Mouse (Mus musculus): ENCODE measurements at regions not wholly inside any gene's neighbourhood (a gene's known extent, or its start where the extent isn't known, plus 50 kb on each side); places are given as distances from the start of the nearest gene placed in this dataset.
"Not testable (repeated sequence)": the region's sequence is repeated elsewhere in the genome, so short reads cannot be mapped to it uniquely, and the experiment has no call there.

DNA sequence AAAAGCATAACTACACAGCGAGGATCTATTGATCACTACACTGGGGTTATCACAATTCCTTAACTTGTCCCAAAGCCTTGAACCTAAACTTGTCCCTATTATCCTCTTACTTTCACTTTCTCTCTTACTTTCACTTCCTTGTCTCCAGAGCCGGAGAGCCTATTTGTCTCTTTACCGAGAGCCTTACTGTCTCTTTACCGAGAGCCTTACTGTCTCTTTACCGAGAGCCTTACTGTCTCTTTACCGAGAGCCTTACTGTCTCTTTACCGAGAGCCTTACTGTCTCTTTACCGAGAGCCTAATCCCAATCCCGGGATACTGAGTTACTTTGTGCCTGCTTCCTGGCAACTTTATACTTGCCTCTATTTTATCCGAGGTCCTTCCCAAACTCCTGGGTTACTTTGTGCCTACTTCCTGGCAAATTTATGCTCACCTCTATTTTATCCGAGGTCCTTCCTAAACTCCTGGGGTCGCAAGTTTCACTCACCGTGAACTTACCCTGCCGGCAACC, 335.3 kb upstream of the Ccng1 start:
- not testable (repeated sequence) for H3K4me3 ChIP-seq (replicated peaks; ENCODE audit: extremely low read depth, low read depth, low read length); H3K4me1 ChIP-seq (ENCODE audit: control insufficient read depth, insufficient read depth, low read length)
- DNase-seq, result peak; percentile 8
- 93% methylated on average over 11 of the region's 14 CpGs for WGBS

DNA sequence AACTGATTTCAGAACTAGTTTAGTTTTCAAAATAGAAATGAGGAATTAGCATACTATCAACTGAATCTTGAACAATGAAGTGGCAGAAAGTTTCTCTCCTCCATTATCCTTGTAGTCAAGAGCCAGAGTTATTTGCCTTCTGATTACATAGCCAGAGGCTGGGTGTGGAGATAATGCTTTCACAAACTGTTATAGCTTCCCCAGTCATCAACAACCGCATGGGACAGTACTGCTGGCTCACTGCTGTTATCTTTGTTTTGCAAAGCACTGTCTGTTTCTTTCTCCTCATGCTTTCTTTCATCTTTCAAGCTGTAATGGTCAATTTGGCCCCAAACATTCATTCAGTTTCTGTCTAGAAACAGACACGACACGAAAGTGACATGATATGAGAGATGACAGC, 308.5 kb upstream of the Ccng1 start:
- no peak for DNase-seq
- TF ChIP-seq CTCF (IDR thresholded peaks at IDR 0.05; ENCODE audit: insufficient read depth, low read length) (no peak), POLR2A (IDR thresholded peaks at IDR 0.05; ENCODE audit: borderline replicate concordance, extremely low read depth, low read depth, low read length) (no peak)
- no peaks in the 10 kb centered on the region for H3K4me1 ChIP-seq (ENCODE audit: control insufficient read depth, insufficient read depth, low read length)
- WGBS, result 40% methylated on average over 3 of the region's 3 CpGs
- no peak overlapping the region for H3K4me3 ChIP-seq (replicated peaks; ENCODE audit: extremely low read depth, low read depth, low read length)

DNA sequence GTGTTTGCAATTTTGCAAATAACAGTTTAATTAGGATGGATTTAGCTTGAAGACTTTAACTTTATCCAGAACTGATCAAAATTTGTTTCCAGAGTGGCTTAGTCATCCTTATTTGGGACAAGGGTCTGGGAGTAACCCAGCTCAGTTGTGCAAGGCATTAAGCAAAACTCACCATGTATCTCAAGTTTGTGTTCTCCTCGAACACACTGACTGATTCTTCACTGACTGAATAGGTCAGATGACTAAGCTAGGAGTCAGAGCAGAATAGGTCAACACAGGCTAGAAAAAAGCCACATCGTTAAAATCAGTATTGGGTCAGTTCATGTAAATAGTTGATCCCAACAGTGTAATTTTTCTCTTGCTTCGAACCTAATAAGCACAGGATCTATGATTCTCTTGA, 302.7 kb upstream of the Ccng1 start:
- no peak for DNase-seq
- TF ChIP-seq POLR2A (IDR thresholded peaks at IDR 0.05; ENCODE audit: borderline replicate concordance, extremely low read depth, low read depth, low read length), result no peak
- H3K4me1 ChIP-seq (ENCODE audit: control insufficient read depth, insufficient read depth, low read length), result no peaks in the 10 kb centered on the region
- no peak overlapping the region for H3K4me3 ChIP-seq (replicated peaks; ENCODE audit: extremely low read depth, low read depth, low read length)
- WGBS, result 57% methylated on average over 3 of the region's 3 CpGs

- WGBS, result 62% methylated on average over 2 of the region's 2 CpGs
Observed at GRCm38 (mm10) chr11:41030018-41030417, 274.9 kb upstream of the Ccng1 start.

DNA sequence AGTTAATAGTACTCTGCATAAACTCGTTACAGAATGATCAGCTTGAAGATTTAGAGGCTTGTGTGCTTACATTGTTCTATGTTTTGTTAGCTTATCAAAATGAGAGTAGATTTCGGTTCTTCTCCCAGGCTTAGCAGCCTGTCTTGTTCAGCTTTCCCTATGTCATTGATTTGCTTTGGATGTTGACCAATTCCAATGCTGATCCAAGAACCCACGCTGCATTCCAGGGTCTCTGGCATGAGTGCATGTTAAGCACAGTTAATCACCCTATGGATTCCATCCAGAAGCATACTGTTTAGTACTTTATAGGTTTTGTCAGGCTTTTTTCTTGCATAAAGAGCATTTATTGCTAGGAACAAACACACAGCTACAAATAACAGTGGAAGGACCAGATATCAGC, 255.0 kb upstream of the Ccng1 start:
- TF ChIP-seq POLR2A (IDR thresholded peaks at IDR 0.05; ENCODE audit: borderline replicate concordance, extremely low read depth, low read depth, low read length), result no peak
- TF ChIP-seq CTCF (IDR thresholded peaks at IDR 0.05; ENCODE audit: insufficient read depth, low read length), result no peak
- DNase-seq, result no peak
- H3K4me3 ChIP-seq (replicated peaks; ENCODE audit: extremely low read depth, low read depth, low read length), result no peak overlapping the region
- no peaks in the 10 kb centered on the region for H3K4me1 ChIP-seq (ENCODE audit: control insufficient read depth, insufficient read depth, low read length)
- 44% methylated on average over 3 of the region's 3 CpGs for WGBS

More at GRCm38 (mm10) chr11:41030018-41030417, 274.9 kb upstream of the Ccng1 start:
- Histone ChIP-seq H3K4me3 (replicated peaks; ENCODE audit: extremely low read depth, low read depth, low read length) (no peak overlapping the region), H3K4me1 (ENCODE audit: control insufficient read depth, insufficient read depth, low read length) (no peaks in the 10 kb centered on the region)
- TF ChIP-seq POLR2A (IDR thresholded peaks at IDR 0.05; ENCODE audit: borderline replicate concordance, extremely low read depth, low read depth, low read length) (no peak), CTCF (IDR thresholded peaks at IDR 0.05; ENCODE audit: insufficient read depth, low read length) (no peak)
- DNase-seq, result no peak

GRCm38 (mm10) chr11:40972806-40973205, 217.7 kb upstream of the Ccng1 start:
- TF ChIP-seq POLR2A (IDR thresholded peaks at IDR 0.05; ENCODE audit: borderline replicate concordance, extremely low read depth, low read depth, low read length) (no peak), CTCF (IDR thresholded peaks at IDR 0.05; ENCODE audit: insufficient read depth, low read length) (no peak)
- Histone ChIP-seq H3K4me1 (ENCODE audit: control insufficient read depth, insufficient read depth, low read length) (no peaks in the 10 kb centered on the region), H3K4me3 (replicated peaks; ENCODE audit: extremely low read depth, low read depth, low read length) (no peak overlapping the region)
- 72% methylated on average over 2 of the region's 2 CpGs for WGBS
- DNase-seq, result no peak

GRCm38 (mm10) chr11:40927168-40927567, 172.1 kb upstream of the Ccng1 start:
- WGBS, result 4% methylated on average over 12 of the region's 12 CpGs
- Histone ChIP-seq H3K4me3 (replicated peaks; ENCODE audit: extremely low read depth, low read depth, low read length) (no peak overlapping the region), H3K4me1 (ENCODE audit: control insufficient read depth, insufficient read depth, low read length) (no peaks in the 10 kb centered on the region)
- no peak for DNase-seq
- TF ChIP-seq POLR2A (IDR thresholded peaks at IDR 0.05; ENCODE audit: borderline replicate concordance, extremely low read depth, low read depth, low read length) (no peak), CTCF (IDR thresholded peaks at IDR 0.05; ENCODE audit: insufficient read depth, low read length) (peak; percentile 50)

DNA sequence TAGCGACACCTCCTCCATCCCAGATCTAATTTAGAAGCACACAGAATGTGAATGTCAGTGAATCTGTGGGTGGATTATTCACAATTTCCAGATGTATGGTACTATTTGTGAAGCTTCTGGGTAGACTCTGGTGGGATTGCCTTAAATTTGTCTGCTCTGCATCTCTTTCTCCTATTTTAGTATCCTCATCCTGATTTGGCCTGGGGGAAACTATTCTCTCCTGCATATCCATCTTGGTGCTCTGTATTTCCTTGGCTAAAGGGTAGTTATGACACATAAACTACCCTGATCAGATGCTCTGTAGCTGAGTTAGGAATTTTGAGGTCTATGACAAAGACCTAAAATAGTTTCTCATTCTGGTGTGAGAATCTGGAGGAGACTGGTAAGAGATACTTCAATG, 136.4 kb upstream of the Ccng1 start:
- TF ChIP-seq CTCF (IDR thresholded peaks at IDR 0.05; ENCODE audit: insufficient read depth, low read length), result no peak
- TF ChIP-seq POLR2A (IDR thresholded peaks at IDR 0.05; ENCODE audit: borderline replicate concordance, extremely low read depth, low read depth, low read length), result no peak
- 90% methylated on average over 1 of the region's 1 CpGs for WGBS
- DNase-seq, result no peak
- no peaks in the 10 kb centered on the region for H3K4me1 ChIP-seq (ENCODE audit: control insufficient read depth, insufficient read depth, low read length)
- H3K4me3 ChIP-seq (replicated peaks; ENCODE audit: extremely low read depth, low read depth, low read length), result no peak overlapping the region

- 77% methylated on average over 5 of the region's 5 CpGs for WGBS
- Histone ChIP-seq H3K4me1 (ENCODE audit: control insufficient read depth, insufficient read depth, low read length) (no peaks in the 10 kb centered on the region), H3K4me3 (replicated peaks; ENCODE audit: extremely low read depth, low read depth, low read length) (no peak overlapping the region)
- no peak for DNase-seq
- TF ChIP-seq CTCF (IDR thresholded peaks at IDR 0.05; ENCODE audit: insufficient read depth, low read length), result no peak
- no peak for TF ChIP-seq POLR2A (IDR thresholded peaks at IDR 0.05; ENCODE audit: borderline replicate concordance, extremely low read depth, low read depth, low read length)
Observed at GRCm38 (mm10) chr11:40884509-40884908, 129.4 kb upstream of the Ccng1 start.

DNA sequence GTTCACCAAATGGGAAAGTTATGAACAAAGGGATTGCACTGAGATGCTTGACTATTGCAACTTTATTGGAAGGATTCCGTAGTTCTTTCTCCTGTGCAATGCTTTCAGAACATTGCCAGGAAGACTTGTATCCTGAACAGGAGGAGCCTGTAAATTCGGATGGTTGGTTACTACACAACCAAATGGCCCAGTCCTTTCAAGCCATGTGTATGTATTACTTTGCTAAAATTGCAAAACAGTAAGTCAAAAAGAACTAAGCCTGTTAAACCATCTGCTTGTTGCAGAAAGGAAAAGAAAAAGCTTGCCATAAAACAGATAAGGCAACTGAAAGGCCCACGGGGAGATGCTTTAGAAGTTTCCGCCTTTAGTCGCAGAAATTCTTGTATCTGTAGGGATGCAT, 124.5 kb upstream of the Ccng1 start:
- Histone ChIP-seq H3K4me1 (ENCODE audit: control insufficient read depth, insufficient read depth, low read length) (no peaks in the 10 kb centered on the region), H3K4me3 (replicated peaks; ENCODE audit: extremely low read depth, low read depth, low read length) (no peak overlapping the region)
- no peak for DNase-seq
- 79% methylated on average over 5 of the region's 5 CpGs for WGBS
- TF ChIP-seq POLR2A (IDR thresholded peaks at IDR 0.05; ENCODE audit: borderline replicate concordance, extremely low read depth, low read depth, low read length) (no peak), CTCF (IDR thresholded peaks at IDR 0.05; ENCODE audit: insufficient read depth, low read length) (no peak)

DNA sequence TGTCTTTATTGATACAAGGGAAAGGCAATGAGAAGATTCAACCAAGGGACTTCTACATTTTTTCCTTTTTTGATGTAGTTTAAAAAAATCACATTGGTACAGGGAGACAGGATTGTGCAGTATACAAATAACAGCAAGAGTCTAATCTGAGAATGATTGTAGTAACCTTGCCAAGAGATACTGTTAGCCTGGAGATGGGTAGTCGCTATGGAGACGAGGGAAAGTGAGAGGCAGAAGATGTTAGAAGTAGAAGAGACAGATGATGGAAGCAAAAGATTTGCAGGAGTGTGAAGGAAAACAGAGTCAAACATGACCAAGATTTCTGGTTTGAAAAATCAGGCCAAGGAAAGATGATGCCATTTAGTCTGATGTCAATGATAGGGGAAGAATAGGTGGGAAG, 117.9 kb upstream of the Ccng1 start:
- Histone ChIP-seq H3K4me1 (ENCODE audit: control insufficient read depth, insufficient read depth, low read length) (no peaks in the 10 kb centered on the region), H3K4me3 (replicated peaks; ENCODE audit: extremely low read depth, low read depth, low read length) (no peak overlapping the region)
- WGBS, result 79% methylated on average over 2 of the region's 2 CpGs
- DNase-seq, result no peak
- TF ChIP-seq POLR2A (IDR thresholded peaks at IDR 0.05; ENCODE audit: borderline replicate concordance, extremely low read depth, low read depth, low read length) (no peak), CTCF (IDR thresholded peaks at IDR 0.05; ENCODE audit: insufficient read depth, low read length) (no peak)

Measured in lung, adult 2 months (tissue).